Mouse (Mus musculus): ENCODE data around the gene Myo10.

The Myo10 gene

GRCm38 (mm10) chr15:25854270-25854904, 232.1 kb downstream of the Myo10 start:
- DNase-seq, result no peak

- no peak for DNase-seq
Observed at GRCm38 (mm10) chr15:25858611-25859058, 236.3 kb downstream of the Myo10 start.

GRCm38 (mm10) chr15:25859469-25859868, 237.1 kb downstream of the Myo10 start:
- no peak for DNase-seq

- no peak for DNase-seq
Observed at GRCm38 (mm10) chr15:25861900-25862299, 239.6 kb downstream of the Myo10 start.
